Mouse (Mus musculus): ENCODE measurements around the gene Ephb2. TPM values are rescaled to one million over a fixed set of nuclear protein-coding genes. Genes with fewer than 3 reads are reported as not detected.

The Ephb2 gene
- total RNA-seq, 4 experiments from 2014 or later = 20.6 to 36.8 (median 29.4) TPM

GRCm38 (mm10) chr4:136698404-136699083 lies 137.2 kb downstream of the Ephb2 start:
- DNase-seq = no peak

- no peak for DNase-seq
These were observed 138.5 kb downstream of the Ephb2 start for GRCm38 (mm10) chr4:136697325-136697724.

- peak; percentile 66 for DNase-seq
These were observed 139.3 kb downstream of the Ephb2 start for GRCm38 (mm10) chr4:136696381-136696925.

GRCm38 (mm10) chr4:136695696-136696095 lies 140.1 kb downstream of the Ephb2 start:
- DNase-seq = no peak

GRCm38 (mm10) chr4:136690034-136690433 lies 145.8 kb downstream of the Ephb2 start:
- no peak for DNase-seq

- DNase-seq = no peak
These were observed 147.7 kb downstream of the Ephb2 start for GRCm38 (mm10) chr4:136688113-136688512.

- no peak for DNase-seq
These were observed 150.3 kb downstream of the Ephb2 start for GRCm38 (mm10) chr4:136685431-136685869.

GRCm38 (mm10) chr4:136684485-136684884 lies 151.3 kb downstream of the Ephb2 start:
- DNase-seq = no peak

- DNase-seq = no peak
These were observed 155.1 kb downstream of the Ephb2 start for GRCm38 (mm10) chr4:136680641-136681040.

- peak; percentile 47 for DNase-seq
These were observed 156.6 kb downstream of the Ephb2 start for GRCm38 (mm10) chr4:136679221-136679620.

- DNase-seq = peak; percentile 83
These were observed 157.3 kb downstream of the Ephb2 start for GRCm38 (mm10) chr4:136678480-136678879.

GRCm38 (mm10) chr4:136675439-136675838 lies 160.3 kb downstream of the Ephb2 start:
- no peak for DNase-seq

GRCm38 (mm10) chr4:136672335-136673090 lies 163.3 kb downstream of the Ephb2 start:
- no peak for DNase-seq

- no peak for DNase-seq
These were observed 168.0 kb downstream of the Ephb2 start for GRCm38 (mm10) chr4:136667757-136668156.

- no peak for DNase-seq
These were observed 169.8 kb downstream of the Ephb2 start for GRCm38 (mm10) chr4:136666002-136666401.

GRCm38 (mm10) chr4:136665068-136665467 lies 170.7 kb downstream of the Ephb2 start:
- DNase-seq = no peak

GRCm38 (mm10) chr4:136657914-136658313 lies 177.9 kb downstream of the Ephb2 start:
- DNase-seq = no peak

GRCm38 (mm10) chr4:136653692-136654234 lies 182.0 kb downstream of the Ephb2 start:
- no peak for DNase-seq

GRCm38 (mm10) chr4:136653019-136653418 lies 182.8 kb downstream of the Ephb2 start:
- no peak for DNase-seq

GRCm38 (mm10) chr4:136652528-136652910 lies 183.3 kb downstream of the Ephb2 start:
- DNase-seq = no peak

- no peak for DNase-seq
These were observed 183.8 kb downstream of the Ephb2 start for GRCm38 (mm10) chr4:136651882-136652527.

GRCm38 (mm10) chr4:136651357-136651811 lies 184.4 kb downstream of the Ephb2 start:
- no peak for DNase-seq

- no peak for DNase-seq
These were observed 185.5 kb downstream of the Ephb2 start for GRCm38 (mm10) chr4:136650261-136650660.

Measured in adrenal gland, adult 8-10 months (tissue).